ENCODE assay signal across 15 mouse cellular contexts in genomic region chr7:124047382-124047781, GRCm38 (mm10).
DNase-seq lines count a peak whose midpoint lies in the region.
"Had no signal": no experiment of that assay in that cellular context is flagged by ENCODE, and none has a peak within 500 bp of the region (broad histone marks: within the 10 kb centered on the region; RNA-seq: fewer than 3 reads in every experiment).

No protein-coding gene starts in this region.

- DNase-seq in embryo, embryonic 10.5 days (ENCODE audit: low spot score), result peak; percentile 8
- DNase-seq in embryo, embryonic 10 days (ENCODE audit: low spot score), result no peak
- peak; percentile 21 for DNase-seq in heart, adult 11 months
- DNase-seq in heart, adult 9 months (ENCODE audit: low spot score in 2 of 2), result no peak
- DNase-seq in forelimb bud, embryonic 11.5 days (ENCODE audit: low read depth, low spot score), result peak; percentile 40
- no peak for DNase-seq in gastrocnemius, postnatal 4 days (ENCODE audit: low spot score in 2 of 2)
- DNase-seq: adrenal gland, adult 8-10 months; adrenal gland, postnatal 14 days; adrenal gland, postnatal 36 days; B cell, adult 2 months; cerebellum, adult 11-12 months; cerebellum, adult 2 months; cerebellum, adult 9-10 months; cerebellum, postnatal 25 days; forebrain, postnatal 0 days had no signal

Comparison
In these comparisons a context has a peak if more than half of its experiments do, and no peak if none do; other contexts are left out.
1. DNase-seq: peak in embryo, embryonic 10.5 days (single experiment), heart, adult 11 months (single experiment) and forelimb bud, embryonic 11.5 days (single experiment); none in embryo, embryonic 10 days (single experiment), heart, adult 9 months (0 of 2) and gastrocnemius, postnatal 4 days (0 of 2).